Mouse (Mus musculus): ENCODE data around the gene Rcor1. TPM values are rescaled to one million over a fixed set of nuclear protein-coding genes. Genes with fewer than 3 reads are reported as not detected.

Rcor1 gene
- polyA plus RNA-seq, 1 experiment from 2014 or later: 4.4 TPM

- Histone ChIP-seq H3K9ac (ENCODE audit: low read depth, low read length) (no peak overlapping the region), H3K9me3 (replicated peaks; ENCODE audit: control insufficient read depth, low read length, poor library complexity, severe bottlenecking) (no peaks in the 10 kb centered on the region), H3K4me2 (ENCODE audit: low read length) (no peak overlapping the region), H3K36me3 (ENCODE audit: control insufficient read depth, insufficient read depth, low read length) (no peaks in the 10 kb centered on the region), H3K4me1 (ENCODE audit: control insufficient read depth, insufficient read depth, low read length) (peaks cover 8% of the 10 kb centered on the region; the same call in 1 of the 2 replicates), H3K27me3 (ENCODE audit: control insufficient read depth, insufficient read depth, low read depth, low read length) (no peaks in the 10 kb centered on the region), H3K4me3 (ENCODE audit: low read depth, low read length) (no peak overlapping the region), H3K27ac (ENCODE audit: low read length) (no peak overlapping the region)
- ATAC-seq: no peak
- 90% methylated on average over 5 of the region's 5 CpGs for WGBS
Observed at GRCm38 (mm10) chr12:111094073-111094472, 54.9 kb downstream of the Rcor1 start.

- Histone ChIP-seq H3K27me3 (ENCODE audit: control insufficient read depth, insufficient read depth, low read depth, low read length) (no peaks in the 10 kb centered on the region), H3K27ac (ENCODE audit: low read length) (no peak overlapping the region), H3K9ac (ENCODE audit: low read depth, low read length) (no peak overlapping the region), H3K4me1 (ENCODE audit: control insufficient read depth, insufficient read depth, low read length) (0 out of 2 replicates have a peak, but pooled peaks cover 2% of the 10 kb centered on the region), H3K36me3 (ENCODE audit: control insufficient read depth, insufficient read depth, low read length) (no peaks in the 10 kb centered on the region), H3K4me2 (ENCODE audit: low read length) (no peak overlapping the region), H3K9me3 (replicated peaks; ENCODE audit: control insufficient read depth, low read length, poor library complexity, severe bottlenecking) (no peaks in the 10 kb centered on the region), H3K4me3 (ENCODE audit: low read depth, low read length) (no peak overlapping the region)
- 97% methylated on average over 6 of the region's 6 CpGs for WGBS
- ATAC-seq: no peak
Observed at GRCm38 (mm10) chr12:111095086-111095485, 55.9 kb downstream of the Rcor1 start.

DNA sequence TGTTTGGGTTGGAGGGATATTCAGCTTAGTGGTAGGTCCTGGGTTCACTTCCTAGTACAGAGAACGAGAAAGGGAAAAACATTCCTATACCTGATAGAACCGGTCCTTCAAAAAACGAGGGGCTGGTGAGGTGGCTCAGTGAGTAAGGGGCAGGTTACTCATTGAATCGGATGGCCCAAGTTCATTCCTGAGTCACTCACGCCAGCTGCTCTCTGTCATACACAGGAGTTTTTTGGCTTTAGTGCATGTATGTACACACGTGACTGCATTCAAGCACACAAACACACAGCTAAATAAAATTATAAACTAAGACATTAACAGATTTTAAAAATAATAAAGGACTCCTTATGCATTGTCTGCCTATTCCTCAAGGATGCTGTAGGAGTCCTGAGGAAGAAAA is 57.1 kb downstream of the Rcor1 start:
- 96% methylated on average over 6 of the region's 6 CpGs for WGBS
- ATAC-seq: no peak
- Histone ChIP-seq H3K27ac (ENCODE audit: low read length) (no peak overlapping the region), H3K4me1 (ENCODE audit: control insufficient read depth, insufficient read depth, low read length) (0 out of 2 replicates have a peak, but pooled peaks cover 2% of the 10 kb centered on the region), H3K4me2 (ENCODE audit: low read length) (no peak overlapping the region), H3K27me3 (ENCODE audit: control insufficient read depth, insufficient read depth, low read depth, low read length) (no peaks in the 10 kb centered on the region), H3K4me3 (ENCODE audit: low read depth, low read length) (no peak overlapping the region), H3K36me3 (ENCODE audit: control insufficient read depth, insufficient read depth, low read length) (no peaks in the 10 kb centered on the region), H3K9ac (ENCODE audit: low read depth, low read length) (no peak overlapping the region), H3K9me3 (replicated peaks; ENCODE audit: control insufficient read depth, low read length, poor library complexity, severe bottlenecking) (no peaks in the 10 kb centered on the region)

- Histone ChIP-seq H3K27ac (ENCODE audit: low read length) (no peak overlapping the region), H3K36me3 (ENCODE audit: control insufficient read depth, insufficient read depth, low read length) (0 out of 2 replicates have a peak, but pooled peaks cover 3% of the 10 kb centered on the region), H3K27me3 (ENCODE audit: control insufficient read depth, insufficient read depth, low read depth, low read length) (no peaks in the 10 kb centered on the region), H3K9me3 (replicated peaks; ENCODE audit: control insufficient read depth, low read length, poor library complexity, severe bottlenecking) (no peaks in the 10 kb centered on the region), H3K9ac (ENCODE audit: low read depth, low read length) (no peak overlapping the region), H3K4me3 (ENCODE audit: low read depth, low read length) (no peak overlapping the region), H3K4me1 (ENCODE audit: control insufficient read depth, insufficient read depth, low read length) (no peaks in the 10 kb centered on the region), H3K4me2 (ENCODE audit: low read length) (no peak overlapping the region)
- 98% methylated on average over 8 of the region's 8 CpGs for WGBS
- ATAC-seq: no peak
Observed at GRCm38 (mm10) chr12:111097036-111097435, 57.9 kb downstream of the Rcor1 start.

DNA sequence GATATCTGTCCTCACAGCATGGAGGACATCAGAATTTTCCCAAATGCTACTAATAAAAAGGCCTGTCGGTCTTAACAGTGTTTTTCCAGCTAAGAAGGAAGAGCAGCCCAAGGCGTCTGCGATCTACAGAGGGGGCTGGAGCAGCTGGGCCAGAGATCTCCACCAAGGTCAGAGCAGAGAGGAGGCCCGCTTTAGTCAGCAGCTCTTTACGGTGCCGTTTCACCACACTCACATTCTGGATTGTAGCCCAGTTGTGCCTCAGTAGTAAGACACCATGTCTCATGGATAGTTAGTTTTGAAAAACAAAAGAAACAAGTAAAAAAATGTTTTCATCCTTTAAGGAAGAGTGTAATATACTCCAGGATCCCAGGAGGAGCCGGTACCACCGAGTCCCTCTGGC is 72.0 kb downstream of the Rcor1 start:
- peaks cover 29% of the 10 kb centered on the region for H3K36me3 ChIP-seq (ENCODE audit: control insufficient read depth, insufficient read depth, low read length)
- no peak overlapping the region for H3K9ac ChIP-seq (ENCODE audit: low read depth, low read length)
- no peaks in the 10 kb centered on the region for H3K9me3 ChIP-seq (replicated peaks; ENCODE audit: control insufficient read depth, low read length, poor library complexity, severe bottlenecking)
- no peak overlapping the region for H3K4me2 ChIP-seq (ENCODE audit: low read length)
- H3K4me3 ChIP-seq (ENCODE audit: low read depth, low read length): no peak overlapping the region
- ATAC-seq: no peak
- no peaks in the 10 kb centered on the region for H3K4me1 ChIP-seq (ENCODE audit: control insufficient read depth, insufficient read depth, low read length)
- no peak overlapping the region for H3K27ac ChIP-seq (ENCODE audit: low read length)
- H3K27me3 ChIP-seq (ENCODE audit: control insufficient read depth, insufficient read depth, low read depth, low read length): no peaks in the 10 kb centered on the region
- WGBS: 90% methylated on average over 8 of the region's 8 CpGs

DNA sequence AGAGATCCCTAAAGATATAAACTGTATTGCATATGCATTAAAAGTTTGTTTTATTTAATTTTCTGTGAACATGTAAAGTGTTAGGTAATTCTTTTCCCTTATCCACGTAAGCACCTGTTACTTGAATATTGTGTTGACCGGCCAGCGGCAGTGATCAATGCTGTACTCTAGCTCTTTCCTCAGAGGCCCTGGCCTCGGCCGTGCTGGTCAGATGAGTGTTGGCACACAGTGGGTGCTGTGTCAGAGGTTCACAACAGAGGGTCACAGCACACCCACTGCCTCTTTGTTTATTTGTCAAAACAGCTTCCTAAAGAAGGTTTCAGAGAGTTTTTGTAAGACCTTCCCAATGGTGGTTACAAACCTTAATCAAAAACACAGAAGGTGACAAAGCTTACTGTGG is 75.4 kb downstream of the Rcor1 start:
- Histone ChIP-seq H3K27me3 (ENCODE audit: control insufficient read depth, insufficient read depth, low read depth, low read length) (no peaks in the 10 kb centered on the region), H3K4me3 (ENCODE audit: low read depth, low read length) (no peak overlapping the region), H3K4me2 (ENCODE audit: low read length) (no peak overlapping the region), H3K9ac (ENCODE audit: low read depth, low read length) (no peak overlapping the region), H3K27ac (ENCODE audit: low read length) (no peak overlapping the region), H3K36me3 (ENCODE audit: control insufficient read depth, insufficient read depth, low read length) (peaks cover 27% of the 10 kb centered on the region), H3K9me3 (replicated peaks; ENCODE audit: control insufficient read depth, low read length, poor library complexity, severe bottlenecking) (no peaks in the 10 kb centered on the region), H3K4me1 (ENCODE audit: control insufficient read depth, insufficient read depth, low read length) (no peaks in the 10 kb centered on the region)
- WGBS: 87% methylated on average over 5 of the region's 5 CpGs
- ATAC-seq: no peak

DNA sequence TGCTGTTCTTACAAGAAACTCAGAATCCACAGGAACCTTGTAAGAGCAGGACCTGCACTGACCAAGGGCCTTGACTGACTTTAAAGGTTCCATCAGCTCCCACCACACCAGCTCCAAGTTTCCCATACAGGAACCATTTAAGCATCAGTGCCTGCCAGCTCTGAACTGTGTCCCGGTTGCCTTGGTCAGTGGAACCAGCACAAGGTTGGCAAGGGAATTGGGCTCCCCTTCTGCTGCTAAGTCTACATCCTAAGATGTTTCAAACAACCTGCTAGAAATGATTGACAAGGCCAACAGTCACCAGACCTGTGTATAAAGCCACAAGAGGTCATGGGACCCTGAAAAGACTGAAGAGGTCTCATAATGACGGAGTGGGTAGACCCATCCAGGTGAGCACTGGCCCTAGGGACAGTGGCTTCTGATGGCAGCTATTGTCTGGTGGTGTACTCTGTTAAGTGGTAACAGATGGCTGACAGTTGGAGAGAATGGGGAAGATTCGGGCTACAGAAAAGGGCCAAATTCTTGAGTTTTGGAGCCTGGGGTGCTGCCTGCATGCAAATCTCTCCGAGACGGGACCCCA is 80.4 kb downstream of the Rcor1 start:
- 87% methylated on average over 5 of the region's 5 CpGs for WGBS
- Histone ChIP-seq H3K4me2 (ENCODE audit: low read length) (no peak overlapping the region), H3K9ac (ENCODE audit: low read depth, low read length) (no peak overlapping the region), H3K4me1 (ENCODE audit: control insufficient read depth, insufficient read depth, low read length) (peaks cover 4% of the 10 kb centered on the region; the same call in 1 of the 2 replicates), H3K27me3 (ENCODE audit: control insufficient read depth, insufficient read depth, low read depth, low read length) (no peaks in the 10 kb centered on the region), H3K27ac (ENCODE audit: low read length) (no peak overlapping the region), H3K4me3 (ENCODE audit: low read depth, low read length) (no peak overlapping the region), H3K36me3 (ENCODE audit: control insufficient read depth, insufficient read depth, low read length) (peaks cover 9% of the 10 kb centered on the region; the same call in 1 of the 2 replicates), H3K9me3 (replicated peaks; ENCODE audit: control insufficient read depth, low read length, poor library complexity, severe bottlenecking) (no peaks in the 10 kb centered on the region; the same call in 1 of the 2 replicates)
- no peak for ATAC-seq

DNA sequence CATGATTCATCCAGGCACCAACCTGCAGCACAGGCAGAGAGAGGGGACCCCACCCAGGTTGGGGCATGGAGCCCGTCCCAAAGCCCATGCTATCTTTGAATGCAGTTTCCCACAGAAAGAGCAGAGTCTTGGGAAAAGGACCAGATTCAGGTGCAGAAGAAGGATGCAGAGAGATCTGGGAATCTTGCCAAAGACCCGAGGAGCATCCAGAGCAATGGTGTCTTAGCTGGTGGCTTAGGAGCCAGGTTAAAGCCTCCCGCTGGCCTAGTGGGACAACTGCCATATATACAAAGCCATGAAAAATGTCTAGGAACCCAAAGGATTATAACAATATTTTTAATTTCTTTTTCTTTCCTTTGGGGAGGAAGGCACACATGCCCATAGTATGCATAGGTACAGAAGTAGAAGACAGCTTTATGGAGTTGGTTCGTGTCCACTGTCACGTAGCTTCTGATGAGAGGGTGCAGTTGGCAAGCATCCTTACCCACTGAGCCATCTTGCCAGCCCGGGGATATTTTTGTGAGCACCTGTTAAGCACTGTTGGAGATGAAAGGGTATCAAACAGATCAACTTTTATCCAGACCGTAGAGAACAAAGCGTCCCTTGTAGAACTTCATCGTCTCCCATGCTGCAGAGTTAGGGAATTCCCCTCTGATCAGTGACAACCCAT is 82.0 kb downstream of the Rcor1 start:
- ATAC-seq: no peak
- peaks cover 9% of the 10 kb centered on the region; the same call in 1 of the 2 replicates for H3K36me3 ChIP-seq (ENCODE audit: control insufficient read depth, insufficient read depth, low read length)
- WGBS: 92% methylated on average over 9 of the region's 9 CpGs

DNA sequence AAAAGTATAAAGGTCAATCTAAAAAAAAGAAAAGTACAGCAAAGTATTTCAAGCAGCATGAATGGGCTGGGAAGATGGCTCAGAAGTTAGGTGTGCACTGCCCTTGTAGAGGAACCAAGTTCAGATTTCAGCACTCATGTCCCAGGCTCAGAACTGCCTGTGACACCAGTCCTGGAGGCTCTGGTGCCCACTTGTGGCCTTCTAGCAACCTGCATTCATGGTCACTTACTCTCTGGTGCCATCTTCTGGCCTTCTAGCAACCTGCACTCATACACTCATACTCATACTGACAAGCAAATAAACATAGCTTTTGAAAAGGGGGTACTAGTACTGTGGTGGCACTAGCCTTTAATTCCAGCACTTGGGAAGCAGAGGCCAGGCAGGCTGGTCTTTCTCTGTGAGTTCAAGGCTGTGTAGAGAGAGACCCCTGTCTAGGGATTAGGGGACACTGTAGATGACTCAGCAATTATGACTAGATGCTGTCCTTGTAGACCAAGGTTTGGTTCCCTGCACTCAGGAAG is 83.2 kb downstream of the Rcor1 start:
- H3K4me1 ChIP-seq (ENCODE audit: control insufficient read depth, insufficient read depth, low read length): peaks cover 11% of the 10 kb centered on the region
- no peaks in the 10 kb centered on the region; the same call in 1 of the 2 replicates for H3K9me3 ChIP-seq (replicated peaks; ENCODE audit: control insufficient read depth, low read length, poor library complexity, severe bottlenecking)
- no peak overlapping the region for H3K27ac ChIP-seq (ENCODE audit: low read length)
- H3K27me3 ChIP-seq (ENCODE audit: control insufficient read depth, insufficient read depth, low read depth, low read length): no peaks in the 10 kb centered on the region
- no peak for ATAC-seq
- no peak overlapping the region for H3K4me2 ChIP-seq (ENCODE audit: low read length)
- H3K36me3 ChIP-seq (ENCODE audit: control insufficient read depth, insufficient read depth, low read length): peaks cover 2% of the 10 kb centered on the region; the same call in 1 of the 2 replicates
- no peak overlapping the region for H3K4me3 ChIP-seq (ENCODE audit: low read depth, low read length)
- H3K9ac ChIP-seq (ENCODE audit: low read depth, low read length): no peak overlapping the region

More for the DNA sequence above, 82.0 kb downstream of the Rcor1 start:
- Histone ChIP-seq H3K4me1 (ENCODE audit: control insufficient read depth, insufficient read depth, low read length) (peaks cover 11% of the 10 kb centered on the region), H3K27me3 (ENCODE audit: control insufficient read depth, insufficient read depth, low read depth, low read length) (no peaks in the 10 kb centered on the region), H3K4me2 (ENCODE audit: low read length) (no peak overlapping the region), H3K9ac (ENCODE audit: low read depth, low read length) (no peak overlapping the region), H3K9me3 (replicated peaks; ENCODE audit: control insufficient read depth, low read length, poor library complexity, severe bottlenecking) (no peaks in the 10 kb centered on the region; the same call in 1 of the 2 replicates), H3K27ac (ENCODE audit: low read length) (no peak overlapping the region), H3K4me3 (ENCODE audit: low read depth, low read length) (no peak overlapping the region)
